Mouse (Mus musculus) thymus, postnatal 10 days (tissue): ENCODE measurements around the gene Cavin4.

ENCODE experiments used
- DNase-seq, 2 experiments: peaks; one replicate each; pipeline ENCODE4 v3.0.0; 2021; ENCODE audit warnings: low spot score in 2 of 2

Gene Cavin4

DNA sequence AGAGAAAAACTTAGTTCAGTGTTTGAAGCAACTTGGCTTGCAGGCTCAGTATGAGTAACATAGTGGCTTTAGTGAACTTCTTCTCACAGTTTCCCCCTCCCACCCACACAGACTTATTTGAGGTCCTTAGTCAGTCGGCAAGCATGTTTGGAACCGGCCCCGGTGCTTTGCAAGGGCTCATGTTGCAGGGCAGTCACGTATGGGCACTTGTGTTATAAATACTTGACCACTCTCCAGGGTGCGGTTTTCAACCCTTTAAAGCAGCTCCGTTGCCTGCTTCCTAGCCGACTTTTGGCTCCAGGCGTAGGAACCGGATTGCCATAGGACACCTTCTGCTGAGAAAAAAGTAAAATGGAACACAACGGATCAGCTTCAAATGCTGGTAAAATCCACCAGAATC, at the start of gene Cavin4:
Gene Cavin4 (plus strand): TSS at position 244 of the 400 bp plus-strand sequence.
- no peak for DNase-seq

DNA sequence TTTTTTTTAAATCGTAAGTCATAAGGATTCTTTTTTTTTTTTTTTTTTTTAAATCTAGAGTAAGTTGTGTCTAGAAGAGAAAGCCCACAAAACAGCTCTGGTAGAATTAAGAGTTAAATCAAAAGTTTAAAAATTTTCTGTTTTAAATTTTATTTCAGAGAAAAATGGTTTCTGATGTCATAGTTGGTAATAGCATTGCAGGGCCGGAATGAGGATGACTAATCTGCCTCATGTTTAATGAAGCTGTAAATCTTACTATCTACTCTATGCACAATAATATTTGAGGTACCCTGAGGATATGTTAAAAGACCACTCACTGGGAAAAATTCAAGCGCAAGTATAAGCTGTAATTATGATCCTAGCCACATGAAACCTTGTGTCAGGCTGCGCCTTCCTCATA, 47.8 kb upstream of the Cavin4 start:
- DNase-seq = no peak

DNA sequence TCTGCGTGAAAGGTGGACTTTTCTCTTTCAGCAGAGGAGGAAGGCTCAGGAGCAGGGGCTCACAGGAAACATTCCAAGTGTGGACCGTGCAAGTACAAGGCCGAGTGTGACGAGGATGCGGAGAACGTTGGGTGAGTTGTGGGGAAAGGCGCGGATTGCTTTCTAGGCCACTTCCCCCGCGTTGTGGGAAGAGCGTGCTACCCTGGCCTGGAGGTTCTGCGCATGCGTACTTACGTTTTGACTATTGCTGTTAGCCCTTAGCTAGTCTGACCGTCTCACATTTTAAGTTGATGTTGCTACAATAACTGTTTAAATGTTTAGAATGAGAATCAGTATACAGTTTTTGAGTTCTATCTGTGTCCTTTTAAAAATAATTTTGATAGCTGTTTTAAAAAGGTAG, 46.1 kb upstream of the Cavin4 start:
- DNase-seq = no peak

DNA sequence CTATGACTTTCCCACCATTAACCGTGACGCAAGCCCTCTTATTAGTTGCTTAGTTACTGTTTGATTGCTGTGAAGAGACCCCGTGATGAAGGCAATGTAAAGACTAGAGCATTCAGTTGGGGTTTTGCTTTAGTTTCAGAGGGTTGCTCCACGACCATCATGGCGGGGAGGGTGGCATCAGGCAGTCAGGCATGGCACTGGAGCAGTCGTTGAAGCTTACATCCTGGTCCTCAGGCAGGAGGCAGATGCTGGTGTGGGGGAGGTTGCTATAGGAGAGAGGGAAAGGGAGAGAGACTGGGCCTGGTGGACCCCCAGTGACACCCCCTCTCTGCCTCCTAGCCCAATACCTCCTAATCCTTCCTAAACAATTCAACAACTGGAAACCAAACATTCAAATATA, 43.2 kb upstream of the Cavin4 start:
- DNase-seq = no peak

- no peak for DNase-seq
These were observed 41.1 kb upstream of the Cavin4 start for GRCm38 (mm10) chr4:48622246-48622645.

DNA sequence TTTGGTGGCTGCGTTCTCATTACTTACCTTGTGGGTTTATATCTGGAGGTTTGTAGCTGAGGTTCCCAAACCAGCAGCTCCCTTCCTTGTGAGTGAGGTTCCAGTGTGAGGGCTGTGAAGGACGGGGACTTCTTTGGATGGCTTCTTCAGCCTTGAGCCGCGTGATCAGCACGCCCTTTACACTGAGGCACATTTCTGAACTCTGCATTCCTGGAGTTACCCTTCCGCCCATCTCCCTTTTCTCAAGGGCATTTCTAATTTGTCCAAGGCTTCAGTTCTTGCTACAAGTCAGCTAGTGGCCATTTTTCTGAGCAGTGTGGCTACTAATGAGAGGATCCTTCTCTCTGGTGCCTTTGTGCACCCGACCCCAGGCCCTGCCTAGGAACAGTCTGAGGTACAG, 40.4 kb upstream of the Cavin4 start:
- DNase-seq = no peak

DNA sequence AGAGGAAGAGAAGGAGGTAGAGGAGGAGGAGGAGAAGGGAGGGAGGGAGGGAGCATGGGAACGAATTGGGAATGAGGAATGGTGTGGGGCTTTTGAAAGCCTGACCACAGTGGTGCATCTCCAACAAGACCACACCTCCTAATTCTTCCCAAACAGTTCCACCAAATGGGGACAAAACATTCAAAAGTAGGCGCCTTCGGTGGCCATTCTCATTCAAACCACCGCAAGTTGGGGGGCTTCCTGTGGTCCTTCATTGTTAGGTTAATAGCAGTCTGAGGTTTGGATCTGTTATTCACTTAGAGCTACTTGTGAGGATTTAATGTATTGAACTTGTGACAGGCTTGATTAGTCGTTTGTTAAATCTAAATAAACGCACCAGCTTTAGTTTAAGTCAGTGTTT, 38.4 kb upstream of the Cavin4 start:
- no peak for DNase-seq

DNA sequence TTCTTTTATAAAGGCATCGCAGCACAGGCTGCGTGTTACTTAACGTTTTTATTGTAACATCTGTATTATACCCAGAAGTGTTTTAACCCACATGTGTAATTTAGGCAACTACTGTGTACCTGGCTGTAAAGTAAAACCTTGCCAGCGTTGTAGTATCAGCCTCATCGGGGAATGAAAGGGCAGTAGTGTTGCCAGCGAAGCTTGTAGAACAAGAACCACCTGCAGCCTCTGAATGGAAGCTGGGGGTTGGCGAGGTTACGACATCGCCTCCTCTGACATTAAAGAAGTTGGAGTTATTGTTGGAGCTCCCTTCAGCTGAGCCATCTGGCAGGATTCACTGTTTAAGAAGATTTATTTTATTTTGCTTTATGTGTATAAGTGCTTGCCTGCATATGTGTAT, 37.5 kb upstream of the Cavin4 start:
- DNase-seq = no peak

DNA sequence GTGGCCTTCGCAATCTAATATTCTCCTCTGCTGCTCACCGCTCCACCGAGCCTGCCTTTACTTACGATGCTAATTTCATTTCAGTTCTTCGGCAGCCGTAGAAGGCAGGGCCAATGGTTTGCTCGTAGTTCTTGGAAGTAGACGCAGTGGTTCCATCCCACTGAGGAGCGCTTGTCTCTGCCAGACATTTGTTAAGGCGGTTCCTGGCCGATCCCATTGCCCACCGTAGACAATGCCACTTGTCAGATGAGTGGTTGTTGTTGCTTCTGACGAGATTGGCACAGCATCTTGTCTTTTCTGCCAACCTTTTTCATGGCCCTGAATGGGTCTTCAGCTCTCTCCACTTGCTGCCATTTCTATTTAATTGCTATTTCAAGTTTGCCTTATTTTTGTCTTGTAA, 33.9 kb upstream of the Cavin4 start:
- DNase-seq = no peak

DNA sequence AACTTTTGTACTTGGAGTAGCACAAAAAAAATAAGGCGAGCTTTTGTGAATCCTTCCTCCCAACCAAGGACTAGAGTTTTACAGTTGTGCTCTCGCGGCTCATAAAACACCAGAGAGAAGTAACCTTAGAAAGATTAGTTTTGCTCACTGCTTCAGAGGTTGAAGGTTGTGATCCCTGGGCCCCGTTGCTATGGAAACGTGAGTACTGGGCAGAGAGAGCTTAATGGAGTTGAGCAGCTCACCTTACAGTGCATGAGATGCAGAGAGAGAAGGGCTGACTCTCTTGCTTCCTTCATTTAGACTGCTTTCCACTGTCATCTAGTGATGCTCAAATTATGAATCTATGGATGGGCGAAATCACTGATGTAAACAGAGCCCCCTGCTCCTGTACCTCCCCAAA, 29.8 kb upstream of the Cavin4 start:
- DNase-seq = no peak

DNA sequence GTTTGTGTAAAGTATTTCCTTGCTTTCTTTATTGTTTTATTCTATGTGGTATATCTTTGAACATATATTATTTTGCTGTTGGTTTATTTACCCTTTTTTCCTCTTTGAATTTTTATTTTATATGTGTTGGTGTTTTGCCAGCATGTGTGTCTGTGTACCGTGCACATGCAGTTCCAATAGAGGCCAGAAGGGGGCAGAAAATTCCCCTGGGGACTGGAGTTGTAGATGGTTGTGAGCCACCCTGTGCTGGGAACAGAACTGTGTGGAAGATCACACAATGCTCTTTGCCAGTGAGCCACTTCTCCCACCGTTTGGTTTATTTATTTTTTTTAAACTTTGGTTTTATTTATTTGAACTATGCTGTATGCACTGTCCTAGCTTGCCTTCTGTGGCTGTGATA, 29.3 kb upstream of the Cavin4 start:
- DNase-seq = no peak

GRCm38 (mm10) chr4:48636831-48637230, 26.5 kb upstream of the Cavin4 start:
- DNase-seq = no peak

- DNase-seq = no peak
These were observed 25.2 kb upstream of the Cavin4 start for GRCm38 (mm10) chr4:48638132-48638531.

DNA sequence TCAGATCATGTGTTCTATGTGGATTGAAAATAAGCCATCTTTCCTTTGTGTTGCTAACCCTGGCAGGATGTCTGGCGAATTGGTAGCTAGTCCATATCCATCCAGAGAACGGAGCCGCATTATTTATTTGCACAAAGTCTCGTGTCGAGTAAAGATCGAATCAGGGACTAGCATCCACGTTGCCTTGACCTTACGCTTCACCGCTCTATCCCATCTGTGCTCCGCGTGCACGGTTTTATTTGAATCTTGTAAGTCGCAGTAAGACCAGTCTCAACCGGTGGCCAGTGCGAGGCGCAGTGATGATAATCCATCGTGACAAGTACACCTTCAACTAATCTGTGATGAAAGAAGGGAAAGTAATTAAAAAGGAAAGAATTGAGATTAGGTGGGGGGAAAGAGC, 23.8 kb upstream of the Cavin4 start:
- DNase-seq = no peak

GRCm38 (mm10) chr4:48643801-48644200, 19.5 kb upstream of the Cavin4 start:
- no peak for DNase-seq

GRCm38 (mm10) chr4:48646143-48646542, 17.2 kb upstream of the Cavin4 start:
- no peak for DNase-seq

- DNase-seq = no peak
These were observed 12.5 kb upstream of the Cavin4 start for GRCm38 (mm10) chr4:48650617-48651360.

DNA sequence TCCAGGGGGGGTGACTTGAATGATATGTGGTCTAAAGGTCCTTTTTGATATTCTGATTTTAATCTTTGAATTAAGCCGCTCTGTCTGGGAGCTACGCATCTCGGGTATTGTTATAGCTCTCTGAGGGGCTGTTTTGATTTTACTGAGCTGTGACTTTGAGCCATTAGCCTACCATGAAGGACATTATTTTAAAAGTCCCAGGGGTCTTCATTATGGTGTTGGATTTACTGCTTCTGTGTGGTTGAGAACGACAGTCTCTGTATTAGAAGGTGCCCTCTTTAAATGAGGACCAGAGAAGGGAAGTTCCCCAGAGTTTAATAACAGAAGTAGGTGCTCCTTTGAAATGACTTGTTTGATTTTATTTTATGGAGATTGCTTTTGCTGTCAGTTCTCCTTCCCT, 9.2 kb upstream of the Cavin4 start:
- DNase-seq = no peak

GRCm38 (mm10) chr4:48656530-48656929, 6.8 kb upstream of the Cavin4 start:
- no peak for DNase-seq

DNA sequence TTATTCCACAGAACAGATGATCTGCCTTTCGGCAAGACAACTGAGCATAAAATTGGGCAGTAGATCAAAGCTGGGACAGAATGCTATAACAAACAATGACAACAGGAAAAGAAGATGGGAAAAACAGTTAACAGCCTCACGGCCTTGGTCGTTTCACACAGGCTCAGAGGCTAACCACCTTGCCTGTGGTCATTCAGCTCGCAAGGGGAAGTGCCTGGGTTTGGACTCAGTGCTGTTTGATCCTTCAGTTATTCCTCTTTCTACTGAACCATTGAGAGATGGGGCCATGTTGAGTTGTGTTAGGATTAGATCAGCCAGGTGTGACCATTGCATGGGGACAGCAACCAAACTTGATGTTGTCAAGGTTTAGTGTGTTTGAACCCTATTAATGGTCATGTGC, 3.2 kb upstream of the Cavin4 start:
- no peak for DNase-seq

DNA sequence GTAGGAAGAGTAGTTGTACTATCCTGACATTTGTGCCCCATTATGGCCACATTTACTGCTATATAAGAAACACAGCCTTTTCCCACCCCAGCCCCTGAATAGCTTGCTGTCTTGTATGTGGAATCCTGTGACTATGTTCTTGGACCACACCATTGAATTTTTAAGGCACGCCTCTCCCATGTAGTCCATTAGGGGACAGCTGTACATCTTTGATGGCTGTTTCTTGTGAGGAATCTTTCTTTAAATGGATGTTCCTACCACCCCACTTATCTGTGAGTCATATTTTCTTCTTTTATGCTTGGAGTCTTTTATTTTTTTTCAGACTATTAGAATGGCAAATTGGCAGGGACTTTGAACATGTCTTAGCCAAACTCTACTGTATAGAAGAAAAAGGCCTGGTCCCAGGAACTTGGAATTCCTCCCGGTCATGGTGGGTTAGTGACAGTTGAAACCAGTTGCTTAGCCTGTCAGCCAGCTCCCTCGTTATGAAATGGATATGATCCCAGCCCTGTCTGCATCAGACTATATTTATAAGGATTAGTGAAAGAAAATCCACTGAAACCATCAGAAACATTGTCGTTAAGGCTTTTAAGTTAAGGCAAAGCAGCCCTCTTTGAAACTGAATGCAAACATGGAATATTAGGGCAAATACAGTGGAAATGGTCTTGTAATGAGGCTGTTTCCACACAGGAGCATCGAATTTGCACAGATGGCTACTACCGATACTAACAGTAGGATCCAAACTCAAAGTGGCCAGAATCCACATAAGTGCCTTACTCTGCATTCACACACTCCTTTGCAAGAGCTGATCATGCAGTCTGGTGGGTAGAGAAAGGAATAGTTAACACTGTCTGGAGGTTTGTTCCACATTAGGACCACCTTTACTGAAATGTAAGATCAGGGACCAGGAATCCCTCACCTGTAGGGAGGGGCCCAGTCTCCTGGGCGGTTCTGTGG, 2.4 kb upstream of the Cavin4 start:
- DNase-seq = no peak

DNA sequence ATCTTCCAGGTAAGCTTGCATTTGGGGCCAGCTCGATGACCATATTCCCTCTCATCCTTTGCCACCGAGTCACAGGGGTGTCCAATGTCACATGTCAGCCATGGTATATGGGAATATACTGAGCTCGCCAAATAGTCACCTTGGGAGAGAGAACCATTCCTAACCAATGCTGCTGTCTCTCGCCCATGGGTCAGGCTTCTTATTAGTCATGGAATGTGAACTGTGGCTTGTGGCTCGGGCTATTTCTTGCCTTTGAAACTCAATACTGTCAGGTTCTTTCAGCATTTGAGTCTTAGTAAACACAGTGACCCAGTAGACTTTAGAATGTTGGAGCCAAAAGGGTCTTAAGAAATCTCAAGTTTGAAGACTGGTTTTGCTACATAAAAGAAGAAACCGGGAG, 707 bp downstream of the Cavin4 start:
- no peak for DNase-seq

DNA sequence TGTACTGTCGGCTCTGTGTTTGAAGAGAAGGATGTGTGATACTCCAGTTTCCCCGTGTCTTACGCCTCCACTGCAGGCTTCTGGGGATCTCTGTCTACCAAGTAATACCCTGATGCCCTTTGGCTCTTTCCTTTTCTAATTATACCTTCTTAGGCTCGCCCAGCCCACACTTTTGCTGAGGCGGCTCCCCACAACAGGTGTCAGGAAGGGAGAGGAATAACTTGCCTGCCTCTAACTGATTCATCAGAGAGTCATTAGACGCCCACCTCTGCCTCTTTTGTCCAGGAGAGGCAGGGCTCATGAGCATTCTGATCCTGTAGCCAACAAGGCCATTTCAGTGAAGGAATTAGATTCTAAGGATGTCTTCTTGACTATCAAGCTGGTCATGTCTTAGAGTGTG, 4.0 kb downstream of the Cavin4 start:
- DNase-seq = no peak
